Mouse (Mus musculus): Measurements from ENCODE around the gene Coro1c. TPM values are rescaled to one million over a fixed set of nuclear protein-coding genes. Genes with fewer than 3 reads are reported as not detected.

The Coro1c gene
- total and polyA plus RNA-seq, 3 experiments = 66.1 to 87.4 (median 69.9) TPM

- TF ChIP-seq POLR2A (IDR thresholded peaks at IDR 0.05; ENCODE audit: low read depth, low read length) (peak; percentile 55; the same call in 1 of the 2 replicates), IRF4 (IDR thresholded peaks at IDR 0.05; ENCODE audit: low read depth, low read length) (peak; percentile 74), ZMIZ1 (IDR thresholded peaks at IDR 0.05; ENCODE audit: low read depth, low read length) (no peak), TBP (conservative IDR thresholded peaks at IDR 0.05; ENCODE audit: low read depth, low read length) (no peak; the same call in 1 of the 2 replicates), E2F4 (IDR thresholded peaks at IDR 0.05; ENCODE audit: insufficient replicate concordance, low read depth, low read length) (peak; percentile 30; the same call in 1 of the 2 replicates), UBTF (IDR thresholded peaks at IDR 0.05; ENCODE audit: low read depth, low read length) (peak; percentile 93), GABPA (IDR thresholded peaks at IDR 0.05; ENCODE audit: insufficient replicate concordance, low read depth, low read length) (peak; percentile 84), POLR2AphosphoS2 (IDR thresholded peaks at IDR 0.05; ENCODE audit: low read depth, low read length) (no peak)
Observed at GRCm38 (mm10) chr5:113832490-113832901, 76.1 kb downstream of the Coro1c start, which contains the start of gene Selplg (continued).

DNA sequence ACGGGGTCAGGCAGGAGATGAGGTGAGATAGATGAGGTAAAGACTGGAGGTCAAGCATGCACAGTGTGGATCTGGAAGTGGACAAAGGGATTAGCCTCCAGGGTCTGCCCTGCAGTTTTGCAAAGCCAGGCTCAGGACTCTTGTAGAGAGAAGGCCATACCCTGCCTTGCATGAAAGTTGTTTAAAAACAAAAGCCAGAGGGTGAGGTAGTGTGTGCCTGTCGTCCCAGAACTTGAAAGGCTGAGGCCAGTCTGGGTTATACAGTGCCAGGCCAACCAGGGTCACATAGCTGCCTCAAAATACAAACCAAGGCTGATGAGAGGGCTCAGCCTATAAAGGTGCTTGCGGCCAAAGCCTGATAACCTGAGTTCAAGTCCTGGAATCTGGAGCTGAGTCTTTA is 76.8 kb downstream of the Coro1c start:
- peaks cover 29 to 79% of the 10 kb centered on the region in 2 experiments for H3K4me1 ChIP-seq (ENCODE audit: control insufficient read depth in 1 of 2, insufficient read depth in 2 of 2)
- no peaks in the 10 kb centered on the region for H3K9me3 ChIP-seq (replicated peaks; ENCODE audit: low read length)
- H3K4me3 ChIP-seq (replicated peaks in 1 of 3; ENCODE audit: low read depth in 2 of 3, low read length in 2 of 3, poor library complexity in 1 of 3) = peak overlapping the region; percentile 36 to 68 (median 50)
- H3K27me3 ChIP-seq (replicated peaks) = no peaks in the 10 kb centered on the region
- dilution Hi-C loops (cut with MboI; ENCODE audit: extremely low pct_ligation_motif_present, extremely low pct_unique_long_range_greater_than_20kb, low sequenced_read_pairs) = no loop called here
- TF ChIP-seq IRF4 (IDR thresholded peaks at IDR 0.05; ENCODE audit: low read depth, low read length) = 0 out of 2 replicates have a peak, but pooled peaks have one; percentile 26
- peak; percentile 28; the same call in 1 of the 2 replicates for TF ChIP-seq EP300 (IDR thresholded peaks at IDR 0.05; ENCODE audit: low read length)
- TF ChIP-seq ZC3H11A (IDR thresholded peaks at IDR 0.05; ENCODE audit: low read depth, low read length) = no peak
- peak; percentile 68; the same call in 1 of the 2 replicates for TF ChIP-seq CHD1 (IDR thresholded peaks at IDR 0.05; ENCODE audit: low read depth, low read length)
- peak; percentile 20; the same call in 1 of the 2 replicates for TF ChIP-seq SIN3A (IDR thresholded peaks at IDR 0.05; ENCODE audit: low read length)
- TF ChIP-seq MYC (IDR thresholded peaks at IDR 0.05; ENCODE audit: low read depth, low read length) = 0 out of 2 replicates have a peak, but pooled peaks have one; percentile 24
- no peaks in the 10 kb centered on the region for H3K79me2 ChIP-seq (replicated peaks; ENCODE audit: control insufficient read depth, extremely low read depth, insufficient read depth, poor library complexity, severe bottlenecking)
- peaks cover 0 to 10% of the 10 kb centered on the region in 2 experiments for H3K36me3 ChIP-seq (replicated peaks in 1 of 2; ENCODE audit: control insufficient read depth in 1 of 2, insufficient read depth in 1 of 2, low read length in 1 of 2)
- peak overlapping the region; percentile 26; the same call in 1 of the 2 replicates for H3K9ac ChIP-seq (ENCODE audit: insufficient read depth, low read depth)
- peak overlapping the region; percentile 17 for H3K4me2 ChIP-seq (ENCODE audit: insufficient read depth, low read depth, poor library complexity, severe bottlenecking)
- in situ Hi-C loops (cut with MboI; ENCODE audit: low pct_ligation_motif_present, low pct_unique_long_range_greater_than_20kb, low sequenced_read_pairs) = loop anchor here (10.0 kb wide), 1 partner anchor 57 kb away; the partner anchor contains the start of genes Iscu and Sart3
- H3K27ac ChIP-seq (ENCODE audit: insufficient read depth, low read depth) = peak overlapping the region; percentile 90
- DNase-seq (ENCODE audit: extremely low read depth) = no peak

- Histone ChIP-seq H3K27ac (ENCODE audit: insufficient read depth, low read depth) (peak overlapping the region; percentile 90), H3K4me3 (replicated peaks in 1 of 3; ENCODE audit: low read depth in 2 of 3, low read length in 2 of 3, poor library complexity in 1 of 3) (peak overlapping the region; percentile 50 to 68 (median 54)), H3K79me2 (replicated peaks; ENCODE audit: control insufficient read depth, extremely low read depth, insufficient read depth, poor library complexity, severe bottlenecking) (no peaks in the 10 kb centered on the region), H3K9me3 (replicated peaks; ENCODE audit: low read length) (peaks cover 7% of the 10 kb centered on the region), H3K27me3 (replicated peaks) (no peaks in the 10 kb centered on the region), H3K36me3 (replicated peaks in 1 of 2; ENCODE audit: control insufficient read depth in 1 of 2, insufficient read depth in 1 of 2, low read length in 1 of 2) (peaks cover 3 to 17% of the 10 kb centered on the region in 2 experiments), H3K4me2 (ENCODE audit: insufficient read depth, low read depth, poor library complexity, severe bottlenecking) (no peak overlapping the region), H3K9ac (ENCODE audit: insufficient read depth, low read depth) (no peak overlapping the region), H3K4me1 (ENCODE audit: control insufficient read depth in 1 of 2, insufficient read depth in 2 of 2) (peaks cover 35 to 79% of the 10 kb centered on the region in 2 experiments)
- dilution Hi-C loops (cut with MboI; ENCODE audit: extremely low pct_ligation_motif_present, extremely low pct_unique_long_range_greater_than_20kb, low sequenced_read_pairs) (no loop called here), in situ Hi-C loops (cut with MboI; ENCODE audit: low pct_ligation_motif_present, low pct_unique_long_range_greater_than_20kb, low sequenced_read_pairs) (loop anchor here (10.0 kb wide), 1 partner anchor 56 kb away; the partner anchor contains the start of genes Iscu and Sart3)
- 0 out of 2 replicates have a peak, but pooled peaks have one; percentile 33 for TF ChIP-seq MYC (IDR thresholded peaks at IDR 0.05; ENCODE audit: low read depth, low read length)
- no peak for TF ChIP-seq E2F4 (IDR thresholded peaks at IDR 0.05; ENCODE audit: insufficient replicate concordance, low read depth, low read length)
- no peak for DNase-seq (ENCODE audit: extremely low read depth)
Observed at GRCm38 (mm10) chr5:113830796-113831195, 77.8 kb downstream of the Coro1c start.

All from CH12.LX (cell line).